Mouse (Mus musculus): Measurements from ENCODE around the gene Gm10057. TPM values are rescaled to one million over a fixed set of nuclear protein-coding genes. Genes with fewer than 3 reads are reported as not detected.
"Not testable (repeated sequence)": the region's sequence is repeated elsewhere in the genome, so short reads cannot be mapped to it uniquely, and the experiment has no call there.

Gm10057 gene
- total RNA-seq (2012; rRNA removed) (not detected in 2 replicates), total RNA-seq (2014; rRNA removed) (not detected in 2 replicates), polyA plus RNA-seq (2012; ENCODE audit: insufficient read length, low read depth) (not detected in 2 replicates)

DNA sequence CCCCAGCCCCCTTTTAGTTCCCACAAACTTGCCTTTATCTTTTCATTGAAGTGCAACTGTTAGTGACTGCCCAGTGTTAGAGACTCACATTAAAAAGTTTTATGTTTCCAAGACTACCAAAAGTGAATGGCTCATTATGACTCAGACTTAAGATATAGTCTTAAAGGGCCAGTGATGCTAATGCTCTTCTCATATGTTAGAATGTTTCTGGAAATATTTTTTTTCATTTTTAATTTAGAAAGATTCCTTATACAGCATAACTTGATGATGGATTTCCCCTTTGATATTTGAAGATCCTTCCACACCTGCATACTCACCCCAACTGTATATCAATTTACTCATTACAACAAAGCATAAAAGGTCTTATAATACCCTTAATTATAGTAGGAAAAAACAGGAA lies at the start of gene Gm10057:
Gene Gm10057 (minus strand): TSS at position 101 of the 400 bp plus-strand sequence.
- H3K36me3 ChIP-seq (replicated peaks in 1 of 2; ENCODE audit: control insufficient read depth in 1 of 2, insufficient read depth in 1 of 2, low read length in 1 of 2); H3K4me2 ChIP-seq (ENCODE audit: insufficient read depth, low read depth, poor library complexity, severe bottlenecking); H3K4me3 ChIP-seq (replicated peaks in 1 of 3; ENCODE audit: low read depth in 2 of 3, low read length in 2 of 3, poor library complexity in 1 of 3); H3K79me2 ChIP-seq (replicated peaks; ENCODE audit: control insufficient read depth, extremely low read depth, insufficient read depth, poor library complexity, severe bottlenecking); H3K9ac ChIP-seq (ENCODE audit: insufficient read depth, low read depth); DNase-seq (ENCODE audit: extremely low read depth); H3K27me3 ChIP-seq (replicated peaks); H3K9me3 ChIP-seq (replicated peaks; ENCODE audit: low read length); H3K4me1 ChIP-seq (ENCODE audit: control insufficient read depth in 1 of 2, insufficient read depth in 2 of 2); H3K27ac ChIP-seq (ENCODE audit: insufficient read depth, low read depth); in situ Hi-C loops (cut with MboI; ENCODE audit: low pct_ligation_motif_present, low pct_unique_long_range_greater_than_20kb, low sequenced_read_pairs); dilution Hi-C loops (cut with MboI; ENCODE audit: extremely low pct_ligation_motif_present, extremely low pct_unique_long_range_greater_than_20kb, low sequenced_read_pairs): not testable (repeated sequence)

GRCm38 (mm10) chrX:154033727-154034126 lies 21.1 kb downstream of the Gm10057 start, which contains the start of gene 4921511M17Rik:
4921511M17Rik (minus strand) TSS chrX:154033827.
- dilution Hi-C loops (cut with MboI; ENCODE audit: extremely low pct_ligation_motif_present, extremely low pct_unique_long_range_greater_than_20kb, low sequenced_read_pairs): not testable (repeated sequence)

DNA sequence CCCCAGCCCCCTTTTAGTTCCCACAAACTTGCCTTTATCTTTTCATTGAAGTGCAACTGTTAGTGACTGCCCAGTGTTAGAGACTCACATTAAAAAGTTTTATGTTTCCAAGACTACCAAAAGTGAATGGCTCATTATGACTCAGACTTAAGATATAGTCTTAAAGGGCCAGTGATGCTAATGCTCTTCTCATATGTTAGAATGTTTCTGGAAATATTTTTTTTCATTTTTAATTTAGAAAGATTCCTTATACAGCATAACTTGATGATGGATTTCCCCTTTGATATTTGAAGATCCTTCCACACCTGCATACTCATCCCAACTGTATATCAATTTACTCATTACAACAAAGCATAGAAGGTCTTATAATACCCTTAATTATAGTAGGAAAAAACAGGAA lies 42.3 kb downstream of the Gm10057 start, which contains the start of gene Samt1:
Gene Samt1 (minus strand): TSS at position 101 of the 400 bp plus-strand sequence.
- DNase-seq (ENCODE audit: extremely low read depth); H3K4me1 ChIP-seq (ENCODE audit: control insufficient read depth in 1 of 2, insufficient read depth in 2 of 2); in situ Hi-C loops (cut with MboI; ENCODE audit: low pct_ligation_motif_present, low pct_unique_long_range_greater_than_20kb, low sequenced_read_pairs): not testable (repeated sequence)

More at GRCm38 (mm10) chrX:154033727-154034126, 21.1 kb downstream of the Gm10057 start, which contains the start of gene 4921511M17Rik:
- H3K4me1 ChIP-seq (ENCODE audit: control insufficient read depth in 1 of 2, insufficient read depth in 2 of 2); in situ Hi-C loops (cut with MboI; ENCODE audit: low pct_ligation_motif_present, low pct_unique_long_range_greater_than_20kb, low sequenced_read_pairs); H3K9me3 ChIP-seq (replicated peaks; ENCODE audit: low read length); H3K4me3 ChIP-seq (replicated peaks in 1 of 3; ENCODE audit: low read depth in 2 of 3, low read length in 2 of 3, poor library complexity in 1 of 3); H3K27me3 ChIP-seq (replicated peaks); H3K27ac ChIP-seq (ENCODE audit: insufficient read depth, low read depth); DNase-seq (ENCODE audit: extremely low read depth); H3K9ac ChIP-seq (ENCODE audit: insufficient read depth, low read depth); H3K4me2 ChIP-seq (ENCODE audit: insufficient read depth, low read depth, poor library complexity, severe bottlenecking); H3K79me2 ChIP-seq (replicated peaks; ENCODE audit: control insufficient read depth, extremely low read depth, insufficient read depth, poor library complexity, severe bottlenecking); H3K36me3 ChIP-seq (replicated peaks in 1 of 2; ENCODE audit: control insufficient read depth in 1 of 2, insufficient read depth in 1 of 2, low read length in 1 of 2): not testable (repeated sequence)

More for the DNA sequence above, 42.3 kb downstream of the Gm10057 start, which contains the start of gene Samt1:
- H3K79me2 ChIP-seq (replicated peaks; ENCODE audit: control insufficient read depth, extremely low read depth, insufficient read depth, poor library complexity, severe bottlenecking); H3K9ac ChIP-seq (ENCODE audit: insufficient read depth, low read depth); H3K9me3 ChIP-seq (replicated peaks; ENCODE audit: low read length); H3K36me3 ChIP-seq (replicated peaks in 1 of 2; ENCODE audit: control insufficient read depth in 1 of 2, insufficient read depth in 1 of 2, low read length in 1 of 2); H3K4me2 ChIP-seq (ENCODE audit: insufficient read depth, low read depth, poor library complexity, severe bottlenecking); dilution Hi-C loops (cut with MboI; ENCODE audit: extremely low pct_ligation_motif_present, extremely low pct_unique_long_range_greater_than_20kb, low sequenced_read_pairs); H3K4me3 ChIP-seq (replicated peaks in 1 of 3; ENCODE audit: low read depth in 2 of 3, low read length in 2 of 3, poor library complexity in 1 of 3); H3K27me3 ChIP-seq (replicated peaks); H3K27ac ChIP-seq (ENCODE audit: insufficient read depth, low read depth): not testable (repeated sequence)

Other genes starting within 250 kb of the Gm10057 start
- gene Spin2c, start 222.8 kb downstream of the Gm10057 start, total RNA-seq (2012; rRNA removed): not detected in 2 replicates
- not detected in 2 replicates for gene Spin2c, start 222.8 kb downstream of the Gm10057 start, total RNA-seq (2014; rRNA removed)
- gene Spin2c, start 222.8 kb downstream of the Gm10057 start, polyA plus RNA-seq (2012; ENCODE audit: insufficient read length, low read depth): not detected in 2 replicates
- not detected in 2 replicates for gene Samt1, start 42.4 kb downstream of the Gm10057 start, total RNA-seq (2012; rRNA removed)
- gene Samt1, start 42.4 kb downstream of the Gm10057 start, total RNA-seq (2014; rRNA removed): not detected in 2 replicates
- not detected in 2 replicates for gene Samt1, start 42.4 kb downstream of the Gm10057 start, polyA plus RNA-seq (2012; ENCODE audit: insufficient read length, low read depth)
- gene 4921511M17Rik, start 21.2 kb downstream of the Gm10057 start, total RNA-seq (2012; rRNA removed): not detected in 2 replicates
- gene 4921511M17Rik, start 21.2 kb downstream of the Gm10057 start, total RNA-seq (2014; rRNA removed): not detected in 2 replicates
- not detected in 2 replicates for gene 4921511M17Rik, start 21.2 kb downstream of the Gm10057 start, polyA plus RNA-seq (2012; ENCODE audit: insufficient read length, low read depth)
- gene Gm15140, start 65.6 kb upstream of the Gm10057 start, total RNA-seq (2012; rRNA removed): not detected in 2 replicates
- gene Gm15140, start 65.6 kb upstream of the Gm10057 start, total RNA-seq (2014; rRNA removed): not detected in 2 replicates
- not detected in 2 replicates for gene Gm15140, start 65.6 kb upstream of the Gm10057 start, polyA plus RNA-seq (2012; ENCODE audit: insufficient read length, low read depth)

All from CH12.LX (cell line).